Mouse (Mus musculus) spleen, postnatal 4 days (tissue): ENCODE results near the gene Kank1.

Experiments used
- DNase-seq, 2 experiments: peaks; one replicate each; pipeline ENCODE4 v3.0.0; 2022; ENCODE audit warnings: low spot score in 2 of 2

Gene Kank1

DNA sequence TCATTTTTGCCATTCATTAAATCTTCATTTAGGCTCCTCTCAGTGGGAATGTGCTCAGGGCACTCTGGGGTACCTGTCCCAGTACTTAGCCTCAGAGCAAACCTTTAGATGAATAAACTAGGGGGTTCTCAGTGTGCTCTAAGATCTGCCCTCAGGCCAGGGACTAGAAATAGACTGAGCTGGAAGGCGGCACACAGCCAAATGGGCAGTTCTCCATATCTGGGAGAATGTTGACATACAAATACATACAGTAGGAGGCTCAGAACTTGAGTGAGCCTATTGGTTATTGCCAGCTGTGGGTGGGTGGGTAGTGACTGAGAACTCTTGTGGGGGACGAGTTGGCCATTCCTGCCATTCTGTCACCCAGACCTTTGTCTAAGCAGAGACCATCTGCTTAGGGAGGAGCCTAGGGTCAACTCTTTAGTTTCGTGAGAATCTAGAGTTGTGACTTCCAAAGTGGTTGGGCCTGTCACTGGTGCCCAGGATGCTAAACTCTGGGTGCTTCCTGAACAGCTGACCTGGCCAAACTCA is 14.9 kb downstream of the Kank1 start:
- DNase-seq: no peak

DNA sequence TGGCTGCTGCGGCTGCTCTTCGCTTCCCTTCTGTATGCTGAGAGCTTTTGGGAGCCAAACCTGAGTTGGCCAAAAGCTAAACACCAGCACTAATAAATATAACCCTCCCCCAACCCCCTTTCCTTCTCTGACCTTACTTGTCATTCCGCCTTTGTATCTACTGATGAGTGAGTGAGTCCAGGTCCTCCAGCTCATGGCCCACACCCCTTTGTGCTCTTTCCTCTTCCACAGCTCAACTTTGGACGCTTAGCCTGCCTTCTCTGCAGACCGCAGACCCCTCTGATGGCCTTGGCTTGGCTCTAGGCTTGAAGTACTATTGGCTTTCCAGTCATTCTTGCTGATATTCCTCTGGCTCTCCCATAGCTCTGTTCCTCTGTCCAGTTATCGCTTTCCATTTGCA is 16.4 kb downstream of the Kank1 start:
- DNase-seq: no peak

DNA sequence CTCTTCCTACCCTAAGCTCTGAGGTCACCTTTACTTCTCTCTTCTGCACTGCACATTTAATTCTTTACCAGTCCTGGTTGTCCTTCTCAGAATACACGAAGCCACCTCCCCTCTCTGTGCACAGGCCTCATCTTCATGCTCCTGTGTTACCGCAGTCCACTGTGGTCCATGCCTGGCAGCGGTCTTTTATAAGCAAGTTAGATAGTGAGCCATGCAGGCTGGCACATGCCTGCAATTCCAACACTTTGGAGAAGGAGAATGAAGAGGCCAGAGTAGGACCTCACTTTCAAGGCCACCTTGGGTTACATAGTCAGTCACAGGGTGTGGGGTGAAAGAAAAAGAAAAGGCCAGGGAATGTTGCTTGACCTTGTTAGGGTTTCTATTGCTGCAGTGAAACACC is 16.9 kb downstream of the Kank1 start:
- no peak for DNase-seq

DNA sequence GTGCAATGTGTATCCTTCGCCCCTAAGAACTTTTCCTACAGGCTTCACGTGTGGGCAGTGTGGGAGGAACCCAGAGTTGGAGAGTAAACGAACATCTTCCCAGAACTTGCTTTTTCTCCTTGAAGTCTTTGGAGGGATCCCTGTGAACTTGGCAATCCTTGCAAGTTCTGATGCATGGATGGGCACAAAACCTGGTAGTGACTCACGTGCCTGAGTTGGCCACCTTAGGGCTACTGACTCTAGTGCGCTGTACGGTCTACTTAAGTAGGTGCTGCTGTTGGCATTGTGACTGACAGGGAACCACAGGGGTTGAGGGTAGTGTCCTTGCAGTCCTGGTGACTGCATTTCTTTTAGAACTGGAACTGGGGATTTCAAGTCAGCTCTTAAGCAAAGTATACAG is 21.5 kb downstream of the Kank1 start:
- no peak for DNase-seq

DNA sequence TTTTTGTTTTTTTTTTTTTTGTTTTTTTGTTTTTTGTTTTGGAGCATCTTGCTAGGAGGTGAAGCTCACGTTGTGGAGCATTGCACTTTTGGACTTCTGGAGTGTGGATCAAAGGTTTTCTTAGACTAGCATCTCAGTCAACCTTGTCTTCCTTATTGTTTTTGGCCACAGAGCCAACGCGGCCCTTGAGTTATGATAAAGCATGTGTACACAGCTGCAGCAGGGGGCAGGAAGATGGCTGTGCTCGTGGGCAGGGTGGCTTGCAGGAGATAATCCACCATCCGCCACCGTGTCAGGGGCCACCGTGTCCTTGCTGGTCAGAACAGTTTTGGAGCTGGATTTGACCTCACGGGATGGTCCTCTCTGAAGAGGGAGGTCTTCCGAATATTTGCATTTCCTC is 29.4 kb downstream of the Kank1 start:
- DNase-seq: no peak

DNA sequence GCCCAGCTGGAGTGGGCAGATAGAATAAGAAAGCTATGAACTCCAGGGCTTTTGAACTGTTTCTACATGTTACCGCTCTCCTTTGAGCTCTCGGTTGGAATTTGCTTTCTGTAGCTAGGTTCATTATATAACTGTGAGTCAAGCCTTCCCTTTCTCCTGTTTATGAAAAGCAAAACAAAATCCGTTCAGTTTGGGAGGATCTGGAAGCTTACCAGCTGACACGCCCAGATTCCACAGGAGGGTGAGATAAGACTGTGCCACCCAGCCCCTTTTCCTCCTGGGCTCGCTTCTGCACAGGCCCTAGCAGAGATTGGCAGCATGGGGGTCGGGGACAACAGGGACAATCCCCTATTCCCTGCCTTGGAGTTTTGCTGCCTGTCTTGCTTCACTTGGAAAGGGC is 30.5 kb downstream of the Kank1 start:
- DNase-seq: no peak

DNA sequence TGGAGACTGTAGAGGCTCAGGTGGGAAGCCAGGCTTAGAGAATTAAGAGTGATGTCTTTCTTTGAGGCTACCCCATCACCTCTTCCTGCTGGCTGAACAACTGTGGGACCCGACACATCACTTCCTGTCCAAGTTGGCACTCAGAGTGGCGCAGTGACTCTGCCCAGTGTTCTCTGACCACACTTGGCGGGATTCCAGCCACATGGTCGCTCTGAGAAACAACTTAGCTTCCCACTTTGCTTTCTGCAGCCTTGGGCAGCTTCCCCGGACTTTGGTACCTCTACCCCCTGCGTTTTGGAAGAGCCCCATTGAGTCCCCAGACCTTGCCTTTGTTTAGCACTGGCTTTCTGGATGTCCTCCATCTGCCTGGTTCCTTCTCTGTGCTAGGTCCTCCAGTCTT is 31.8 kb downstream of the Kank1 start:
- DNase-seq: no peak

DNA sequence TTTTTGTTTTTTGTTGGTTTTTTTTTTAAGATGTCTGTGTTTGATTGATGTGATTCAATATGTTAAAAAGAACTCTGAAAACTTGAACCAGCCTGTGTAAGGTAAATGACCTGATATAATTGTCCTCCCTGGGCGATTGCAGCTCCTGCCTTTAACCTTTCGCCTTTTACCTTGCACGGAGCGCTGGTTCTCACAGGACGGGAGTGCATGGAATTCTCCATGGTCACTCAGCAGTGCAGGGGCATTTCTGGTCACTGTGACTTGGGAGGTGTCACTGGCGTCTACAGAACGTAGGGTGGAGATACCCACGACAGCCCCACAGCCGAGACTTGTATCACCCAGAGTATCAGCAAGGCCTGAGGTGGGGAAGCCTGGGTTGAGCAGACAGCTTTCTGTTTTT is 34.8 kb downstream of the Kank1 start:
- DNase-seq: no peak

DNA sequence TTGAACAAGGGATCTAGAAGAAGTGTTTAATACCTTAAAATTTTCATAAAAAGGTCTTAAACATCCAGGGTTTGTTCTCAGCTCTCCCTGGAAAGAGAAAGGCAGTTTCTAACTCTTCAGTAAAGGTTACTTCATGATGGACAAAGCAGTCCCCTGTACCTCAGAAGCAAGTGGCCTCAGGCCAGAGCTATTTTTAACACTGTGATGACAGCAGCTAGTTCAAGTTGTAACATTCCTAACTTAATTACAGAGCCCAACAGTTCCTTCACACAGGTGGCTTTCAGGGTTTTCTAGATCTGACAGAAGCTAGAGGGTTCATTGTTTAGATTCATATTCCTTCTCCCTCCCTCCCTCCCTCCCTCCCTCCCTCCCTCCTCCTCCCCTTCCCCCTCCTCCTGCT is 36.4 kb downstream of the Kank1 start:
- DNase-seq: no peak

DNA sequence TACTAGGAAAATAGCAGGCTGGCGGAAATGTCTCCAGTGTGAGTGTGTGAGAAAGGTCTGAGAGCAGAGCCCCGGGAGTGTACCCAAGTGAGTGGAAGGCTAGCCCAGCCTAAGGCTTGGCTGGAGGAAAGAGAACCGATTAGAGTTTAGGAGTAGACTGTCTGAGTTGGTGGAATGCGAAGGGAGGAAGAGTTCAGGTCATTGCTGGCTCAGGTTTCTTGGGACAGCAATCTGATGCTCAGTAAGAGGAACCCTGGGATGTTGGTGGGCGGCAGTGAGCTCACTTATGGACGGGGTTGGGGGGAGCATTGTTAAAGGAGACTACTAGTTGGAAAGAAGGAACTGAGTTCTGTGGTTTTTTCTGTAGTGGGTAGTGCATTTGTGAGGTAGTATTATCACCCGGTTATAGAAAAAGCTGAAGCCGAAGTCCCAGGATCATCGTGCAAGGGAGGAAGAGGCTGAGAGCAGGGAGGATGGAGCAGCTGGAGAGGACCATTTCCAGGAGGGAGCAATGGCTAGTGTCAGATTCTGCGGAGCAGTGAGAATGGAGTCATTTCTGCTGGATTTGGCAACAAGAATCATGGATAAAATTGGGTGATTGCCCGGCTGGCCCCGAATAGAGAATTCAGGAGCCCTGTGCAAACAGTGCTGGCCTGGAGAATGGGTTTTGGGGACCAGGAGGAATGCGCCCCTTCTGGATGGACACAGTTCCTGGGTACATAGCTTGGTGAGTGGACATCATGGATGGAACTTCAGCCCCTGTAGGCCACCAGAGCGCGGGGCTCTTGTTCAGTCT is 40.0 kb downstream of the Kank1 start:
- DNase-seq: no peak

DNA sequence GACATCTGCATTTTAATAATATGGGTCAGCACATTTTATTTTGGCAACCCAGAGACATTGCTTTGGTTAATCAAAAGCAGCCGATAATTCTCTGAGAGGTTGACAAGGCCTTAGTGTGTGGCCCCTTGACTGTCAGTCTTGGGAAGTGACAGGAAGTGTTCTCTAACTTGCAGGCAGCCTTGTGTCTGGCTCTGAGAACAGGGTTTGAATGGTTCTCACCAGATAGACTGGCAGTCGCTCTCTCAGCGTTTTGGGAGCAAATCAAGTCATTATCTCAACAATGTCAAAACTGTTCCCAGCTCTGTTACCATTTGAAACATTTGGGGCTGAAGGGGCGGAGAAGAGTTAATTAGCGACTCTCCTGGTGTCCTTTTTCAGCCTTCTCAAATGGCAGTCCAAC is 41.0 kb downstream of the Kank1 start:
- no peak for DNase-seq

DNA sequence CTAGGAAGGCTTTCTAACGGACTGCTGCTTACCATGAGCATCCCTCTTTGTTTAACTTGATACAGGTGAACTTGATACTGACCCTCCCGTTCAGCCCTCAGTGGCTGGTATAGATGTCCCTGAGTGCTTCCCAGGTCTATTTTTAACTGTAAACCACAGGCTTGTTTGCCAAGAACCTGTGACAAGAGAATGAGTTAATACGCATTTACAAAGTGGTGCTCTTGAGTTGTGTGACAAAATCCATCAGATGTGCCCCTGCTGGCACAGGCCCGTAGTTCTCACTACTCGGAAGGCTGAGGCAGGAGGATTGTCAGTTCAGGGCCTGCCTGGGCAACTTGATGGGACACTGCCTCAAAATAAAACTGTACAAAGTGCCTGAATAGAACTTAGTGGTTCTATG is 42.8 kb downstream of the Kank1 start:
- DNase-seq: no peak

DNA sequence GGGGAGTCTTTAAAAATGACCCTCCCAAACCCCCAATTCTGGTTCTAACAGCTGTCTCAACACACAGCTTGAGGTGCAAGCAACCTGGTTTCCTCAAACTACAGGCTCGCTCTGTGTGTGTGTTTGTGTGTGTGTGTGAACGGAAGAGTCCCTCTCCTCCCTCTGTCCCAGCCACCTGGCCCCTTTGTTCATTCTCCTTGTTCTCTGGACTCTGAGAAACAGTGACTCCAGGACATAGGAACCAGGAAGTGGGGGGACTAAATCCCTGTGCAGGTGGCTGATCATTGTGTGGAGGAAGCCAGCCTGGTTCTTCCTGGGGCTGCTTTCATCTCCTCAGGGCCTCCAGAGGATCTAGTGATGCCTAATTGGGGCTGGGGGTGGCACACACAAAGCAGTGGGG is 46.9 kb downstream of the Kank1 start:
- no peak for DNase-seq

DNA sequence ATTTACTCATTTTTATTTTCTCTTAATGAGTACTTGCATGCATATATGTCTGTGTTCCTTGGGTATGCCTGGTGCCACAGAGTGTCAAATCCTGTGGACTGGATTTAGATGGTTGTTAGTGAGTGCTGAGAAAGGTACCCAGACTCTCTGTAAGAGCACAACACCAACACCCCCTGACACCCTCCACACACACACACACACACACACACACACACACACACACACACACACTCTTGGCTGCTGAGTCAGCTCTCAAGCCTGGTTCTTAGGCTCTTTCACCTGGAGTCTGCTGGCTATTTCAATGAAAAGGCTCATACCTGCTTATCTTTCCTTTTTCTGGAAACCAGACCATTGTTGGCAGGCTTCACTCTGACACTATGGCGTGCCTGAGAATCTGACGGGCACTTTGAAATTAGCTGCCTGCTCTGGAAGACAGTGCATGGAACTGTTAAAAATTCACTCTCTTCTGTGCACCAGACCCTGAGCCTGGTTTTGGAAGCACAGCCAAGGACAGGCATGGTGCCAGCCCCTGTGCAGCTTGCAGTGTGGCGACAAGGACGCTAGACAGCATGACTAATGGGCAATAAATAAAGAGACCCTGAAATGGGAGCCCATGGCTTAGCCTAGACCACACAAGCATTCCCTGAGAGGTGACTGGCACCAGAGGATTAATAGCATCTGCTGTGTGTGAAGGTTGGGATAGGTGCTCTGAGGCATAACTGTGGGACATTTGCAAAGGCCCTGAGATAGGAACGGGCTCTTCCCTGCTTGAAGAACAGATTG is 49.2 kb downstream of the Kank1 start:
- no peak for DNase-seq

DNA sequence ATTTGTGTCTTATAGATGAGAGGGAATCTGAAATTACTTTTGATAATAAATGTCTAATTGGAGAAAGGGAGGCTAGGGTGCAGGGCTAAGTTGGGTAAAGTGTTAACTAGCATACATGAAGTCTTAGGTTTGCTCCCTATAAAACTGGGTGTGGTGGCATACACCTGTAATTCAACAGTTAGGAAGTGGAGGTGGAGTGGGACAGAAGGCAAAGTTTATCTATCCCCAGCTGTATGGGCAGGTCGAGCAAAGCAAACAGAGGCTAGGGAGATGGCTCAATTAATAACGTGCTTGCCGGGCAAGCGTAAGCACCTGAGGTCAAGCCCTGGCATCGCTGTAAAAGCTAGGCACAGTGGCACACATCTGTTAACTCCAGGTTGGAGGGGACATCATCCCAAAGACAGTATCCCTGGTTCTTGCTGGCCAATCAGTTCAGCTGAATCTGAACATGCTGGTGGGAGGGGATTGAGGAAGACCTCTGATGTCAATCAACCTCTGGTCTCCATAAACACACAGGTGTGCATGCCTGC is 54.3 kb downstream of the Kank1 start:
- no peak for DNase-seq

DNA sequence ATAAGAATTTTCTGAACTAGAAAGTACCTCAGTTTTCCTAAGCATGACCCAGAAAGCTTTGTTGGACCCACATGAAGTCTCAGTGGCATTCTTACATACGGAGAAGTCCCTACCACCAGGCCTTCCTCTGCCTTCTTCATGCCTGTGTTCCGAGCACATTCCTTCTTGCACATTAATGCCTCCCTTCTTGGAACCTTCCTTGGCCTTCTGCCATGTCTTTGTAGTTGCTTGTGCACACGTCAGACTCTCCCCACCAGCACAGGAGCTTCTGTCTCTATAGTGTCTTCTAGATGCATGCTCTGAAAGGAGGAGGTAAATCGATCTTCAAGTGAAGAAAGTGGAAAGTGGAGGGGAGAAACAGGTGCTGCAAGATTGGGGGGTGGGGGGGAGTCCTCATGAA is 58.4 kb downstream of the Kank1 start:
- no peak for DNase-seq

DNA sequence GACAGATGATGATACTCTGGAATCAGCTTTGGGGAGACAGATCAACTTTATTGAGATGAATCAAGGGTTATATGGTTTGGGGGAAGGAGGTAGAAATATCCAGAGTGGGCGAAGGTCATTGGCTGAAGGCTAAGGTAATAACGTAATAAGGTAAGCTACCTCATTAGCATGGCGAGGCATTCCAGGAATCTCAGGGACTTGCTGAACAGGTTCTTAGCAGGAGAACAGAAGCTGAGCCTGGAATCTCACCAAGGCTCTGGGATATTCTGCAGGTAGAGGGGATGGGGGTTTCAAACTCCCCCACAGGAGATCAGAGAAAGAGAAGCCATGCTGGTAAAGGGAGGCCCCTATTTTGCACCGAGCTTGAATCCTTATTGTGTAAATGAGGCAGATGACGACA is 60.5 kb downstream of the Kank1 start:
- no peak for DNase-seq

DNA sequence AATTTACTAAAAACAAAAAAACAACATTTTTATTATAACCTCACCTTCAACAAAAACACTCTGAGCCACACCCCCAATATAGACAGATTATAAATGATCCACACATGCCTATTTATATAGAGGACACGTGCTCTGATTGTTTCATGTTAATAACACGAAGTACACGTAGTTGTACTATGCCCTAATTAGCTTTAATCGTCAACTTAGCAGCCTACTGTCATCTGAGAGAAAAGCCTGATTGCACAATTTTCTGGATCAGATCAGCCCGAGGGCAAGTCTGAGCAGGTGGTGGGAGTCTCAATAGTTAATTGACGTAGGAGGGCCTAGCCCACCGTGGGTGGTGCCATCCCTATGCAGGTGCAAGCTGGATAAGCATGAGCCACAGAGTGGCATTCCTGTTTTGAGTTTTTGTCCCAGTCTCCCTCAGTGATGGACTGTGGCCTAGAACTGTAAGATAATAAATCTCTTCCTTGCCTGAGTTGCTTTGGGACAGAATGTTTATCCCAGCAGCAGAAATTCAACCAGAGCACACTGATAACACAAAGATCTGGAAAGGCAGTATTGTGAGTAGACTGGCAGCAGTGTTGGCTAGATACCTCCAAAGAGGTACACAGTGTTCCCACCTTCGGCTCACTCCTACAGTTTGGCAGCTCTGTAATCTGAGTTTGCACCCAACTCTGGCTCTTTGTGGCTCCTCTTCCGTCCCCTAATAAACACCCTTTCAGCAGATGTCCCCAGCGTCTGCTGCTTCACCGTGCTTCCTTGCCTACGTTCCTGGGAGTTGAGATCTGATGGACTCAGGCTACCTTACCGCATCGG is 63.3 kb downstream of the Kank1 start:
- no peak for DNase-seq

DNA sequence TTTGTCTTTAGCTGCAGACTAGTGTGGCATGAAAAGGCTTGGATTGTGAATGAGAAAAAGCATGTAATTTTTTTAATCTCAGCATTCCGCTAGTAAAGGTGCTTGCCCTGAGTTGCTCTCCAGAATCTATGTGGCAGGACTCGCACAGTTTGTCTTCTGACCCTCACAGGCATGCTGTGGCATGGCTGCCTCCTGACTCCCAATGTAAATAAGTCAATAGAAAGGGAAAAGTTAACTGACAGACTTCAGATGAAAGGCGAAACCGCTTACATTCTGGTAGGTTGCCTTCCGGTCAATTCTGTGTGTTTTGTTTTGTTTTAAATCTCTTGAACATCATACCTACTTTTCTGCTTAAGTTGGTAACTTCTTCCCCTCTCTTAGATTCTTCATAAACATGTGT is 64.4 kb downstream of the Kank1 start:
- DNase-seq: no peak

DNA sequence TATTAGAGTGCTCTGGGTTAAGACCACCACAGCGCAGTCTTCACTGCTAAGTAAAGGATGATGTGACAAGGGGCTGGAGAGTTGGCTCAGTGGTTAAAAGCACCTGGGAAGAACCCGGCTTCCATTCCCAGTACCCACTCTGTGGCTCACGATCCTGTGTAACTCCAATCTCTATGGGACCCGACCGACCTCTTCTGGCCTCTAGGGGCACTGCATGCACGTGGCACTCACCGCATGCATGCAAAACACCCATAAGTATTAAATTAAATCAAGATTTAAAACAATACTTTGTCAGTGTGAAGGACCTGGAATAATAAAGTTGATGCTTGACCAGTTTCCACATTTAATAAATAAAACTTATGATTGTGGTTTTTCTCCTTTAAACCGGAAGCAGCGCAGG is 69.5 kb downstream of the Kank1 start:
- DNase-seq: no peak

DNA sequence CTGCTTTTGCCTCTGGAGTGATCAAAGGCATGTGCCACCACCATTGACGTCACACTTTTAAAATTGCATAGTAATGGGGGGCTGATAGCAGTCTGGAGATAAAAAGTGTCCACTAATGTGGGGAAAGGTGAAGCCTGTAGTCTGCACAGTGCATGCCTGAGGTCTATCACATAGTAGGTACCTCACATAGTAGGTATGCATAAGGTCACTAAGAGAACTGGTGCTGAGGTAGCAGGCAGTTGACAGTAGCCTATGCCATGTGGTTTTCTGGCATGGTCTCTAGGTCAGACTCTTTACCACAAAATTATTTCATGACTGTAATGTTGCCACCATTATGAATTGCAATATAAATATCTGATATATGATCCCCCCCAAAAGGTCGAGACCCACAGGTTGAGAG is 71.4 kb downstream of the Kank1 start:
- DNase-seq: no peak

DNA sequence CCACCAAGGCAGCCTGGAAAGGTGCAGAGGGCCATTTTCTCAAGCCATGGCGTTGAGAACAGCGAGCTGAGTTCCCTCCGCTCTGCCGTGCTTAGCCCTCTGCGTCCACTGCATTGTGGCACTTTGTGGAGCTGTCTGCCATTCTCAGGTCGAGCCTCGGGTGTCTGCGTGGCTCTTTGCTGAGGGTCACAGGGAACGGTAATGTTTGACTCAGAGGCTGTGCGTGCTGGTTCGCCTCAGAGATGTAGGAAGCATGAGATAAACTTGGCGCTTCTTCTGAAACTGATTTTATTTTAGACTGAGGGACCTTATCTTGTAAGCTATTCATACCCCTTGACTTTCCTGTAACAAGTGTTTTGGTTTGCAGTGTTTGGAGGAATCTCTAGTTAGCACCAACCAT is 72.0 kb downstream of the Kank1 start:
- no peak for DNase-seq
